In genomic region chr13:76187651-76188050, GRCm38 (mm10) we compare ENCODE assay signal across 24 mouse cellular contexts.
A peak's percentile ranks its signal among the peaks of the same experiment; 100 is the strongest.
DNase-seq lines count a peak whose midpoint lies in the region; ATAC-seq lines count a peak whose summit lies in the region.
"Had no signal": no experiment of that assay in that cellular context is flagged by ENCODE, and none has a peak within 500 bp of the region (broad histone marks: within the 10 kb centered on the region; RNA-seq: fewer than 3 reads in every experiment).

No protein-coding gene starts in this region.

- DNase-seq in cerebellum, adult 11 months, result peak; percentile 39
- DNase-seq in cerebellum, postnatal 14 days, result no peak
- peak; percentile 35 for DNase-seq in midbrain, embryonic 11.5 days (ENCODE audit: low spot score, missing footprints)
- peak; percentile 39 for DNase-seq in cerebellum, adult 8-10 months
- DNase-seq in cerebellum, postnatal 25 days, result peak; percentile 45 to 55
- DNase-seq in kidney, postnatal 36 days, result no peak
- DNase-seq in hindbrain, embryonic 11.5 days (ENCODE audit: low spot score), result no peak
- DNase-seq: adrenal gland, adult 8-10 months; adrenal gland, postnatal 25 days; gastrocnemius, postnatal 10 days; gastrocnemius, postnatal 36 days; heart, adult 2 months; kidney, adult 18-20 months; kidney, adult 9 months had no signal

- no peak overlapping the region for H3K27ac ChIP-seq in midbrain, embryonic 11.5 days (ENCODE audit: low read depth, low read length)
- H3K27ac ChIP-seq in midbrain, embryonic 16.5 days (ENCODE audit: low read length), result no peak overlapping the region
- H3K27ac ChIP-seq in hindbrain, embryonic 11.5 days (ENCODE audit: low read depth, low read length), result no peak overlapping the region
- H3K27ac ChIP-seq: forebrain, embryonic 10.5 days; forebrain, embryonic 13.5 days; heart, adult 2 months; hindbrain, embryonic 14.5 days; hindbrain, postnatal 0 days had no signal

- WGBS in midbrain, embryonic 11.5 days, result 93% methylated on average over 5 of the region's 5 CpGs
- WGBS in midbrain, embryonic 16.5 days, result 97% methylated on average over 5 of the region's 5 CpGs
- WGBS in hindbrain, embryonic 11.5 days, result 96% methylated on average over 5 of the region's 5 CpGs

- ATAC-seq in midbrain, embryonic 11.5 days (ENCODE audit: low FRiP score), result no peak
- ATAC-seq in midbrain, embryonic 16.5 days, result no peak
- no peak for ATAC-seq in hindbrain, embryonic 11.5 days (ENCODE audit: low FRiP score)
- ATAC-seq: CD4-positive, CD25-positive, alpha-beta regulatory T cell, adult 4 months; forebrain, embryonic 13.5 days; forebrain, embryonic 16.5 days; hindbrain, postnatal 0 days; inflammation-experienced regulatory T-cells, adult 6 months; intestine, embryonic 16.5 days had no signal

- H3K9me3 ChIP-seq in midbrain, embryonic 11.5 days (ENCODE audit: control insufficient read depth, low read length), result no peaks in the 10 kb centered on the region
- H3K9me3 ChIP-seq in midbrain, embryonic 16.5 days (replicated peaks; ENCODE audit: control insufficient read depth, low read length, poor library complexity, severe bottlenecking), result no peaks in the 10 kb centered on the region
- no peaks in the 10 kb centered on the region for H3K9me3 ChIP-seq in hindbrain, embryonic 11.5 days (ENCODE audit: control insufficient read depth, low read length)
- H3K9me3 ChIP-seq: forebrain, embryonic 10.5 days; forebrain, embryonic 13.5 days had no signal

- no peaks in the 10 kb centered on the region for H3K36me3 ChIP-seq in midbrain, embryonic 11.5 days (ENCODE audit: control insufficient read depth, insufficient read depth, low read length)
- H3K36me3 ChIP-seq in midbrain, embryonic 16.5 days (ENCODE audit: control insufficient read depth, insufficient read depth, low read length), result peaks cover 22% of the 10 kb centered on the region
- H3K36me3 ChIP-seq in hindbrain, embryonic 11.5 days (ENCODE audit: control insufficient read depth, insufficient read depth, low read length), result no peaks in the 10 kb centered on the region

- H3K4me2 ChIP-seq in midbrain, embryonic 11.5 days, result no peak overlapping the region
- H3K4me2 ChIP-seq in midbrain, embryonic 16.5 days (ENCODE audit: low read length), result no peak overlapping the region
- no peak overlapping the region for H3K4me2 ChIP-seq in hindbrain, embryonic 11.5 days (replicated peaks; ENCODE audit: low read depth, low read length)
- H3K4me2 ChIP-seq: forebrain, embryonic 13.5 days; heart, embryonic 11.5 days; hindbrain, embryonic 14.5 days had no signal

- no peak overlapping the region for H3K9ac ChIP-seq in midbrain, embryonic 11.5 days (ENCODE audit: low read length)
- no peak overlapping the region for H3K9ac ChIP-seq in midbrain, embryonic 16.5 days (ENCODE audit: low read depth, low read length)
- no peak overlapping the region for H3K9ac ChIP-seq in hindbrain, embryonic 11.5 days (ENCODE audit: low read depth, low read length)
- H3K9ac ChIP-seq: forebrain, embryonic 13.5 days; hindbrain, embryonic 14.5 days had no signal

- no peaks in the 10 kb centered on the region for H3K4me1 ChIP-seq in midbrain, embryonic 11.5 days (ENCODE audit: control insufficient read depth, insufficient read depth, low read length)
- no peaks in the 10 kb centered on the region for H3K4me1 ChIP-seq in midbrain, embryonic 16.5 days (ENCODE audit: control insufficient read depth, insufficient read depth, low read length)
- H3K4me1 ChIP-seq in hindbrain, embryonic 11.5 days (replicated peaks; ENCODE audit: control insufficient read depth, insufficient read depth, low read length), result no peaks in the 10 kb centered on the region
- H3K4me1 ChIP-seq: forebrain, embryonic 10.5 days; forebrain, embryonic 13.5 days had no signal

- H3K4me3 ChIP-seq in midbrain, embryonic 11.5 days (ENCODE audit: low read depth, low read length), result no peak overlapping the region
- H3K4me3 ChIP-seq in midbrain, embryonic 16.5 days (ENCODE audit: low read depth, low read length), result no peak overlapping the region
- no peak overlapping the region for H3K4me3 ChIP-seq in hindbrain, embryonic 11.5 days (ENCODE audit: low read depth, low read length)
- H3K4me3 ChIP-seq: forebrain, embryonic 10.5 days; forebrain, embryonic 13.5 days; heart, adult 2 months had no signal

- H3K27me3 ChIP-seq in midbrain, embryonic 11.5 days (ENCODE audit: control insufficient read depth, insufficient read depth, low read length), result no peaks in the 10 kb centered on the region
- H3K27me3 ChIP-seq in midbrain, embryonic 16.5 days (ENCODE audit: control insufficient read depth, insufficient read depth, low read depth, low read length), result no peaks in the 10 kb centered on the region
- H3K27me3 ChIP-seq in hindbrain, embryonic 11.5 days (ENCODE audit: control insufficient read depth, insufficient read depth, low read length), result no peaks in the 10 kb centered on the region
- H3K27me3 ChIP-seq: forebrain, embryonic 13.5 days had no signal

Comparison
In these comparisons a context has a peak if more than half of its experiments do, and no peak if none do; other contexts are left out.
1. DNase-seq: peak in cerebellum, adult 11 months (single experiment), midbrain, embryonic 11.5 days (single experiment), cerebellum, adult 8-10 months (single experiment) and cerebellum, postnatal 25 days (2 of 2); none in cerebellum, postnatal 14 days (0 of 2), kidney, postnatal 36 days (0 of 2) and hindbrain, embryonic 11.5 days (single experiment).